Mouse (Mus musculus) midbrain, embryonic 13.5 days (tissue): Measurements from ENCODE around the gene Tmtc2. TPM values are rescaled to one million over a fixed set of nuclear protein-coding genes. Genes with fewer than 3 reads are reported as not detected.

ENCODE experiments used
- ATAC-seq: fragments of 200-750 bp; cut with Nextera tagmentation; 2 replicates; pipeline ENCODE4 v1.8.0; 2017; ENCODE audit warnings: mild to moderate bottlenecking, moderate TSS enrichment, moderate library complexity
- H3K27ac ChIP-seq: fragments of 300-500 bp; sonication (generic); 2 replicates; pipeline ENCODE4 v1.5.1; 2015; ENCODE audit warnings: inconsistent platforms, mild to moderate bottlenecking, moderate library complexity
- H3K27me3 ChIP-seq: fragments of 300-500 bp; sonication (generic); 2 replicates; pipeline ENCODE4 v1.6.1; 2015; ENCODE audit warnings: mild to moderate bottlenecking, inconsistent platforms
- H3K36me3 ChIP-seq: fragments of 300-500 bp; sonication (generic); 2 replicates; pipeline ENCODE4 v1.6.1; 2015; ENCODE audit warnings: mild to moderate bottlenecking, inconsistent platforms
- H3K4me1 ChIP-seq: fragments of 300-500 bp; sonication (generic); replicated peaks from 2 replicates; pipeline ENCODE4 v1.6.1; 2015; ENCODE audit warnings: inconsistent platforms
- H3K4me2 ChIP-seq: fragments of 300-500 bp; sonication (generic); replicated peaks from 2 replicates; pipeline ENCODE4 v1.6.1; 2015; ENCODE audit warnings: moderate library complexity, mild to moderate bottlenecking, inconsistent platforms
- H3K4me3 ChIP-seq: fragments of 300-500 bp; sonication (generic); replicated peaks from 2 replicates; pipeline ENCODE4 v1.5.1; 2015; ENCODE audit warnings: mild to moderate bottlenecking, inconsistent platforms
- H3K9ac ChIP-seq: fragments of 300-500 bp; sonication (generic); replicated peaks from 2 replicates; pipeline ENCODE4 v1.6.1; 2015; ENCODE audit warnings: mild to moderate bottlenecking, inconsistent platforms
- H3K9me3 ChIP-seq: fragments of 300-500 bp; sonication (generic); 2 replicates; pipeline ENCODE4 v1.6.1; 2016; ENCODE audit warnings: mild to moderate bottlenecking, inconsistent platforms
- WGBS: fragments of 180-500 bp; shearing (Covaris S2); methylation state at CpG from one replicate; pipeline ENCODE4 v1.1.7; 2015; 5-methylcytosine and 5-hydroxymethylcytosine counted together
- polyA plus RNA-seq: library from polyadenylated mRNA; unstranded; fragments of >200 nt; fragmentation: Nextera tagmentation; extraction: Ambion mirVana; gene quantifications from 2 replicates; pipeline ENCODE4 v1.2.1, GENCODE M21; 2015

The Tmtc2 gene
- polyA plus RNA-seq, 1 experiment from 2014 or later: 8.3 TPM

- Histone ChIP-seq H3K4me1 (no peaks in the 10 kb centered on the region), H3K27ac (no peak overlapping the region), H3K27me3 (no peaks in the 10 kb centered on the region), H3K4me2 (no peak overlapping the region), H3K9ac (no peak overlapping the region), H3K4me3 (no peak overlapping the region), H3K9me3 (no peaks in the 10 kb centered on the region), H3K36me3 (no peaks in the 10 kb centered on the region)
- ATAC-seq: no peak
- 97% methylated on average over 2 of the region's 2 CpGs for WGBS
Measured at GRCm38 (mm10) chr10:105232864-105233263, 341.4 kb downstream of the Tmtc2 start.

- no peaks in the 10 kb centered on the region for H3K36me3 ChIP-seq
- no peak overlapping the region for H3K4me3 ChIP-seq
- H3K27me3 ChIP-seq: no peaks in the 10 kb centered on the region
- H3K4me2 ChIP-seq: no peak overlapping the region
- no peak overlapping the region for H3K27ac ChIP-seq
- ATAC-seq: no peak
- 86% methylated on average over 7 of the region's 7 CpGs for WGBS
- no peaks in the 10 kb centered on the region for H3K4me1 ChIP-seq
- H3K9ac ChIP-seq: no peak overlapping the region
- no peaks in the 10 kb centered on the region for H3K9me3 ChIP-seq
Measured at GRCm38 (mm10) chr10:105230416-105230815, 343.8 kb downstream of the Tmtc2 start.

GRCm38 (mm10) chr10:105228623-105229022 lies 345.6 kb downstream of the Tmtc2 start:
- 93% methylated on average over 2 of the region's 2 CpGs for WGBS
- Histone ChIP-seq H3K4me1 (no peaks in the 10 kb centered on the region), H3K27ac (no peak overlapping the region), H3K4me2 (no peak overlapping the region), H3K27me3 (no peaks in the 10 kb centered on the region), H3K36me3 (no peaks in the 10 kb centered on the region), H3K9me3 (no peaks in the 10 kb centered on the region), H3K4me3 (no peak overlapping the region), H3K9ac (no peak overlapping the region)
- ATAC-seq: no peak

GRCm38 (mm10) chr10:105227631-105228030 lies 346.6 kb downstream of the Tmtc2 start:
- Histone ChIP-seq H3K27me3 (no peaks in the 10 kb centered on the region), H3K4me1 (no peaks in the 10 kb centered on the region), H3K4me3 (no peak overlapping the region), H3K9ac (no peak overlapping the region), H3K4me2 (no peak overlapping the region), H3K36me3 (no peaks in the 10 kb centered on the region), H3K27ac (no peak overlapping the region), H3K9me3 (no peaks in the 10 kb centered on the region)
- WGBS: 82% methylated on average over 5 of the region's 5 CpGs
- ATAC-seq: no peak

GRCm38 (mm10) chr10:105225714-105226113 lies 348.5 kb downstream of the Tmtc2 start:
- WGBS: 94% methylated on average over 6 of the region's 6 CpGs

GRCm38 (mm10) chr10:105222904-105223303 lies 351.3 kb downstream of the Tmtc2 start:
- Histone ChIP-seq H3K9ac (no peak overlapping the region), H3K9me3 (no peaks in the 10 kb centered on the region), H3K36me3 (no peaks in the 10 kb centered on the region), H3K4me3 (no peak overlapping the region), H3K27ac (no peak overlapping the region), H3K4me1 (no peaks in the 10 kb centered on the region), H3K27me3 (no peaks in the 10 kb centered on the region), H3K4me2 (no peak overlapping the region)
- WGBS: 92% methylated on average over 5 of the region's 5 CpGs
- no peak for ATAC-seq

More at GRCm38 (mm10) chr10:105225714-105226113, 348.5 kb downstream of the Tmtc2 start:
- Histone ChIP-seq H3K27me3 (no peaks in the 10 kb centered on the region), H3K9me3 (no peaks in the 10 kb centered on the region), H3K27ac (no peak overlapping the region), H3K4me1 (no peaks in the 10 kb centered on the region), H3K9ac (no peak overlapping the region), H3K36me3 (no peaks in the 10 kb centered on the region), H3K4me2 (no peak overlapping the region), H3K4me3 (no peak overlapping the region)
- ATAC-seq: no peak

GRCm38 (mm10) chr10:105201491-105201890 lies 372.8 kb downstream of the Tmtc2 start:
- Histone ChIP-seq H3K9me3 (no peaks in the 10 kb centered on the region), H3K36me3 (no peaks in the 10 kb centered on the region), H3K27ac (no peak overlapping the region), H3K4me1 (peaks cover 10% of the 10 kb centered on the region), H3K4me2 (no peak overlapping the region), H3K9ac (no peak overlapping the region), H3K4me3 (no peak overlapping the region), H3K27me3 (no peaks in the 10 kb centered on the region)
- no peak for ATAC-seq
- 67% methylated on average over 10 of the region's 10 CpGs for WGBS

GRCm38 (mm10) chr10:105200678-105201077 lies 373.6 kb downstream of the Tmtc2 start:
- peak; percentile 53; the same call in 1 of the 2 replicates for ATAC-seq
- Histone ChIP-seq H3K4me1 (peaks cover 10% of the 10 kb centered on the region), H3K4me2 (no peak overlapping the region), H3K4me3 (no peak overlapping the region), H3K27ac (0 out of 2 replicates have a peak overlapping the region, but pooled peaks have one; percentile 39), H3K9me3 (no peaks in the 10 kb centered on the region), H3K9ac (no peak overlapping the region), H3K36me3 (no peaks in the 10 kb centered on the region), H3K27me3 (no peaks in the 10 kb centered on the region)
- WGBS: 68% methylated on average over 2 of the region's 2 CpGs

- Histone ChIP-seq H3K27ac (peak overlapping the region; percentile 32), H3K36me3 (no peaks in the 10 kb centered on the region), H3K9ac (no peak overlapping the region), H3K9me3 (no peaks in the 10 kb centered on the region), H3K27me3 (no peaks in the 10 kb centered on the region), H3K4me1 (peaks cover 10% of the 10 kb centered on the region), H3K4me2 (no peak overlapping the region), H3K4me3 (no peak overlapping the region)
- WGBS: 6% methylated on average over 4 of the region's 4 CpGs
- ATAC-seq: peak; percentile 84
Measured at GRCm38 (mm10) chr10:105200092-105200491, 374.2 kb downstream of the Tmtc2 start.

- Histone ChIP-seq H3K9ac (no peak overlapping the region), H3K4me1 (peaks cover 10% of the 10 kb centered on the region), H3K36me3 (no peaks in the 10 kb centered on the region), H3K27ac (peak overlapping the region; percentile 32), H3K4me2 (no peak overlapping the region), H3K27me3 (no peaks in the 10 kb centered on the region), H3K9me3 (no peaks in the 10 kb centered on the region), H3K4me3 (no peak overlapping the region)
- no peak for ATAC-seq
- 30% methylated on average over 5 of the region's 5 CpGs for WGBS
Measured at GRCm38 (mm10) chr10:105199515-105199914, 374.7 kb downstream of the Tmtc2 start.

- H3K4me3 ChIP-seq: no peak overlapping the region
- no peaks in the 10 kb centered on the region for H3K27me3 ChIP-seq
- H3K9ac ChIP-seq: no peak overlapping the region
- H3K4me2 ChIP-seq: no peak overlapping the region
- H3K4me1 ChIP-seq: peaks cover 10% of the 10 kb centered on the region
- no peaks in the 10 kb centered on the region for H3K36me3 ChIP-seq
- H3K9me3 ChIP-seq: no peaks in the 10 kb centered on the region
- no peak overlapping the region for H3K27ac ChIP-seq
- 91% methylated on average over 2 of the region's 2 CpGs for WGBS
- ATAC-seq: no peak
Measured at GRCm38 (mm10) chr10:105195377-105195776, 378.9 kb downstream of the Tmtc2 start.

- Histone ChIP-seq H3K36me3 (no peaks in the 10 kb centered on the region), H3K9me3 (no peaks in the 10 kb centered on the region), H3K9ac (no peak overlapping the region), H3K27me3 (no peaks in the 10 kb centered on the region), H3K4me3 (no peak overlapping the region), H3K4me2 (no peak overlapping the region), H3K27ac (no peak overlapping the region), H3K4me1 (peaks cover 4% of the 10 kb centered on the region)
- 81% methylated on average over 4 of the region's 4 CpGs for WGBS
- ATAC-seq: no peak
Measured at GRCm38 (mm10) chr10:105193756-105194460, 380.3 kb downstream of the Tmtc2 start.

GRCm38 (mm10) chr10:105192071-105192470 lies 382.2 kb downstream of the Tmtc2 start:
- no peak overlapping the region for H3K9ac ChIP-seq
- peaks cover 4% of the 10 kb centered on the region for H3K4me1 ChIP-seq
- H3K4me3 ChIP-seq: no peak overlapping the region
- 95% methylated on average over 2 of the region's 2 CpGs for WGBS
- H3K27me3 ChIP-seq: no peaks in the 10 kb centered on the region
- ATAC-seq: no peak
- no peaks in the 10 kb centered on the region for H3K36me3 ChIP-seq
- H3K9me3 ChIP-seq: no peaks in the 10 kb centered on the region
- no peak overlapping the region for H3K27ac ChIP-seq
- no peak overlapping the region for H3K4me2 ChIP-seq
